Mouse (Mus musculus): Measurements from ENCODE around the gene Cacna1e. TPM values are rescaled to one million over a fixed set of nuclear protein-coding genes. Genes with fewer than 3 reads are reported as not detected.

Cacna1e gene
- polyA plus RNA-seq, 1 experiment from 2014 or later = 0.25 TPM

DNA sequence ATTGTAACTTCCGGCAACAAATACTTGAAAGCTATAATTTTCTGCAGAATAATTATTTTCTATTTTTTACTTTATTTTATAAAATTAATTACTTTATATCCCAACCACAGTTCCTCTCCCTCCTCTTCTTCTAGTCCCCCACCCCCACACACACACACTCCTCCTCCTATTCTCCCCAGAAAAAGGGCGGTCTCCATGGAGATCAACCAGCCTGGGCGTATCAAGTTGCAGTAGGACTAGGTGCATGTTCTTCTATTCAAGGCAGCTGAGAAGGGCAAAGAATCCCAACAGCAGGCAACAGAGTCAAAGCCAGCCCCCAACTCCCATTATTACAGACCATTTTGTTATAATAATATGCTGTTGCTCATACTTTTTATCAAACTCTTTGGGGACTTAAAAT is 113.8 kb downstream of the Cacna1e start:
- no peak for ATAC-seq (ENCODE audit: insufficient read depth)
- no peaks in the 10 kb centered on the region for H3K4me1 ChIP-seq (ENCODE audit: insufficient read depth)

DNA sequence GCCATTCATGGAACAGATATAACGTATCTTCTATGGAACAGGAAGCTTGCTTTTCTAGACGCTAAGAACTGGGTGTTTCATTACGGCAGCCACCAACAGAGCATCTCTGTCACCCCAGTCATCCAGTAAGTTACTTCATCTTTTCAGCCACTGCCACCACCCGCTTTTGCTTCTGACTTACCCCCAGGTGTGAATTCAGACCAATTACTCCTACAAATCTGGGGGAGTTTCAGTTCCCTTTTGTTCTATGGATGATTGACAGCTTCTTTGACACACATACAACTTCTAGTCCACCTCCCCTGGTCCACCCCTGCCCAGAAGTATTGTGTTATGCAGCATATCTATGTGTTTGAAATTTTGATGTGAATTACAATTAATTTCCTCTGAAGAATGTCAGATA is 121.2 kb downstream of the Cacna1e start:
- no peak for ATAC-seq (ENCODE audit: insufficient read depth)

More for the DNA sequence above, 113.8 kb downstream of the Cacna1e start:
- H3K9me3 ChIP-seq (ENCODE audit: low read depth, low read length) = no peaks in the 10 kb centered on the region
- H3K4me2 ChIP-seq = no peak overlapping the region
- no peak overlapping the region for H3K9ac ChIP-seq
- WGBS = 30% methylated on average over 3 of the region's 3 CpGs
- TF ChIP-seq CTCF (IDR thresholded peaks at IDR 0.05; ENCODE audit: low read depth) = no peak
- no peaks in the 10 kb centered on the region for H3K27me3 ChIP-seq (ENCODE audit: insufficient read depth, low read length)
- no peak overlapping the region for H3K4me3 ChIP-seq (ENCODE audit: low read depth, low read length)
- no peak for DNase-seq
- no peak overlapping the region for H3K27ac ChIP-seq (ENCODE audit: low read depth)
- no peaks in the 10 kb centered on the region for H3K36me3 ChIP-seq (ENCODE audit: insufficient read depth)

DNA sequence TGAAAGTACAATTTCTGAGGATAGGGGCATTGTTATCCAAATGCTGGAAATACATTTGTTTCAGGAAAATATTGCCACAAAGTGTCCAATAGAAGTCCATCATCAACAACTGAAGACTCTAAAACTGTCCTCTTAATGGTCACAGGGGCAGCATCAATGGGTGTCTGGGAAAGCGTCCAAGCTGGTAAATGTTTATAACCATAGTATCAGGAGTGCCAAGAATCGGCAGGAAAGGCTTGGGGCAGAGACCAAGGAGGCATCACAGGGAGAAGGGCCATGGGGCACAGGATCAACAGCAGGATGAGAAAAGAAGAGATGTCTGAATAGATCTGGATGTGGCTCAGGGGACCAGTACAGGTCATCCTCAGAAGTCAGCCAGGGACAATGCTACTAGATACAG is 132.2 kb downstream of the Cacna1e start:
- DNase-seq (no peak), ATAC-seq (ENCODE audit: insufficient read depth) (no peak)
- Histone ChIP-seq H3K4me1 (ENCODE audit: insufficient read depth) (no peaks in the 10 kb centered on the region), H3K27me3 (ENCODE audit: insufficient read depth, low read length) (no peaks in the 10 kb centered on the region), H3K9me3 (ENCODE audit: low read depth, low read length) (no peaks in the 10 kb centered on the region), H3K27ac (ENCODE audit: low read depth) (no peak overlapping the region), H3K9ac (no peak overlapping the region), H3K36me3 (ENCODE audit: insufficient read depth) (no peaks in the 10 kb centered on the region), H3K4me2 (no peak overlapping the region), H3K4me3 (ENCODE audit: low read depth, low read length) (no peak overlapping the region)
- TF ChIP-seq CTCF (IDR thresholded peaks at IDR 0.05; ENCODE audit: low read depth) = no peak
- WGBS = 40% methylated on average over 2 of the region's 2 CpGs

More for the DNA sequence above, 121.2 kb downstream of the Cacna1e start:
- Histone ChIP-seq H3K4me1 (ENCODE audit: insufficient read depth) (no peaks in the 10 kb centered on the region), H3K4me3 (ENCODE audit: low read depth, low read length) (no peak overlapping the region), H3K27me3 (ENCODE audit: insufficient read depth, low read length) (no peaks in the 10 kb centered on the region), H3K4me2 (no peak overlapping the region), H3K36me3 (ENCODE audit: insufficient read depth) (no peaks in the 10 kb centered on the region), H3K9me3 (ENCODE audit: low read depth, low read length) (no peaks in the 10 kb centered on the region), H3K9ac (no peak overlapping the region), H3K27ac (ENCODE audit: low read depth) (no peak overlapping the region)
- TF ChIP-seq CTCF (IDR thresholded peaks at IDR 0.05; ENCODE audit: low read depth) = no peak
- DNase-seq = no peak
- WGBS = 74% methylated on average over 4 of the region's 4 CpGs

DNA sequence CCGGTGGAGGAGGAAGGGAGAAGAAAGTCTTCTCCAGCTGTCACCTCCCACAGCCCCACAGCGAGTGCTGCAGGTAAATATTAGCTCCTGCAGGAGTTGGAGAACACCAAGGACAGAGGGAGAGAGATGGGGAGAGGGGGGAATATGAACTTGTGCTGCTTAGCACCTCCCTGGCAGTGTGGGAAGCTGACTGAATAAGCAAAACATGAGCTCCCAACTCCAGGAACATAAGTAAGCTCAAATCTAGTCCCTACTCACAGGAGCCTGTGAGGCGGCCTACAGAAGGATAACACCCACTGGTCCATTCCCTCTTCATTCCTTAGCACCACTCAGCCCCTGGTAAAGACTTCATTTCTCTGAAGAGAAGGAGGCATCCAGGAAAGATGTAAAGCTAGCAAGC is 135.8 kb downstream of the Cacna1e start:
- no peak overlapping the region for H3K4me2 ChIP-seq
- H3K27ac ChIP-seq (ENCODE audit: low read depth) = no peak overlapping the region
- H3K9me3 ChIP-seq (ENCODE audit: low read depth, low read length) = no peaks in the 10 kb centered on the region
- TF ChIP-seq CTCF (IDR thresholded peaks at IDR 0.05; ENCODE audit: low read depth) = no peak
- H3K4me3 ChIP-seq (ENCODE audit: low read depth, low read length) = no peak overlapping the region
- ATAC-seq (ENCODE audit: insufficient read depth) = no peak
- 61% methylated on average over 3 of the region's 3 CpGs for WGBS
- H3K27me3 ChIP-seq (ENCODE audit: insufficient read depth, low read length) = no peaks in the 10 kb centered on the region
- DNase-seq = no peak
- no peaks in the 10 kb centered on the region for H3K36me3 ChIP-seq (ENCODE audit: insufficient read depth)
- no peak overlapping the region for H3K9ac ChIP-seq
- no peaks in the 10 kb centered on the region for H3K4me1 ChIP-seq (ENCODE audit: insufficient read depth)

DNA sequence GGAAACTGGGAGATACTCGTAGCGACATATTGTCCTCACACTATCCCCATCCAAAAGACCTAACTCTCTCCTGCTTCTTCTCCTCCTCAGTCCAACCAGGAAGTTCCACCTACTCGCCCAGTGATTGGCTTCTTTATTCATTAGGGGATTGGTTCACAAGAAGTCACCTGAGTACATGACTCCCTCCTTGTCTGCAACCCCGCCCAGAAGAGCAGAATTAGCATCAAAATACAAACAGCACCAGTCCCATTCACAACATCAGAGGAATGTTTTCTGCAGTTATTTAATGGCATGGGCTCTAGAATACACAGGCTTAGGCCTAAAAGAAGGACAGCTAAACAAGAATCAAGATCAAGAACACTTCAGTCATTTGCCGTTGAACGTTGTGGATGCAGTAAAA is 139.1 kb downstream of the Cacna1e start:
- no peak for ATAC-seq (ENCODE audit: insufficient read depth)
- DNase-seq = no peak
- Histone ChIP-seq H3K4me1 (ENCODE audit: insufficient read depth) (no peaks in the 10 kb centered on the region), H3K9me3 (ENCODE audit: low read depth, low read length) (no peaks in the 10 kb centered on the region), H3K4me2 (no peak overlapping the region), H3K36me3 (ENCODE audit: insufficient read depth) (no peaks in the 10 kb centered on the region), H3K27me3 (ENCODE audit: insufficient read depth, low read length) (no peaks in the 10 kb centered on the region), H3K9ac (no peak overlapping the region), H3K27ac (ENCODE audit: low read depth) (no peak overlapping the region), H3K4me3 (ENCODE audit: low read depth, low read length) (no peak overlapping the region)
- WGBS = 86% methylated on average over 6 of the region's 6 CpGs
- no peak for TF ChIP-seq CTCF (IDR thresholded peaks at IDR 0.05; ENCODE audit: low read depth)

DNA sequence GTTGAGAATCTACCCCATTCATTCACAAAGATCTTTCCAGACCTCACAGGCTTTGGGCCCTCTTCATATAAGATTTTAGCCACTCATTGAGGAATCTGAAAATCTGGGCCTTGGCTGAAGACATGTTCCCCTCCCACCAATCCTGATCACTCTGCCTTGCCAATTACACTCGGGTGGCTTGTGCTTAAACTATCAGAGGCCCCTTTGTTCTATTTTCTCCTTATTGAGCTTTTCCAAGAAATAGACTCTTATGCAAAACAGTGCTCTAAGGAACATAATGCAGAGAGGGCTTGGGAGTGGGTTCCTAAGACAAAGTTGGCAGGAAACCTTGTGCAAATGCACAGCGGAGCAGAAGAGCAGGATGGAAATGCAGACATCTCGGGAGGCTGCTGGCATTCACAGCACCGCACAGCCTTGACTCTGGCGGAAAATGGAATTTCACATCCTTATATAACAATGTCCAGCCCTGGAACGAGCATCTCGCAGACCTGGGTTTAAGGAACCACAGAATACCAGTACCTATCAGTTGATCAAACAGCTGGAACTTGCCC is 153.8 kb downstream of the Cacna1e start:
- H3K9me3 ChIP-seq (ENCODE audit: low read depth, low read length) = no peaks in the 10 kb centered on the region
- DNase-seq (no peak), ATAC-seq (ENCODE audit: insufficient read depth) (no peak)
- H3K4me2 ChIP-seq = no peak overlapping the region
- TF ChIP-seq CTCF (IDR thresholded peaks at IDR 0.05; ENCODE audit: low read depth) = no peak
- H3K4me3 ChIP-seq (ENCODE audit: low read depth, low read length) = no peak overlapping the region
- no peaks in the 10 kb centered on the region for H3K36me3 ChIP-seq (ENCODE audit: insufficient read depth)
- no peaks in the 10 kb centered on the region for H3K4me1 ChIP-seq (ENCODE audit: insufficient read depth)
- H3K9ac ChIP-seq = no peak overlapping the region
- H3K27ac ChIP-seq (ENCODE audit: low read depth) = no peak overlapping the region
- WGBS = 74% methylated on average over 7 of the region's 7 CpGs
- peaks cover 40% of the 10 kb centered on the region for H3K27me3 ChIP-seq (ENCODE audit: insufficient read depth, low read length)

DNA sequence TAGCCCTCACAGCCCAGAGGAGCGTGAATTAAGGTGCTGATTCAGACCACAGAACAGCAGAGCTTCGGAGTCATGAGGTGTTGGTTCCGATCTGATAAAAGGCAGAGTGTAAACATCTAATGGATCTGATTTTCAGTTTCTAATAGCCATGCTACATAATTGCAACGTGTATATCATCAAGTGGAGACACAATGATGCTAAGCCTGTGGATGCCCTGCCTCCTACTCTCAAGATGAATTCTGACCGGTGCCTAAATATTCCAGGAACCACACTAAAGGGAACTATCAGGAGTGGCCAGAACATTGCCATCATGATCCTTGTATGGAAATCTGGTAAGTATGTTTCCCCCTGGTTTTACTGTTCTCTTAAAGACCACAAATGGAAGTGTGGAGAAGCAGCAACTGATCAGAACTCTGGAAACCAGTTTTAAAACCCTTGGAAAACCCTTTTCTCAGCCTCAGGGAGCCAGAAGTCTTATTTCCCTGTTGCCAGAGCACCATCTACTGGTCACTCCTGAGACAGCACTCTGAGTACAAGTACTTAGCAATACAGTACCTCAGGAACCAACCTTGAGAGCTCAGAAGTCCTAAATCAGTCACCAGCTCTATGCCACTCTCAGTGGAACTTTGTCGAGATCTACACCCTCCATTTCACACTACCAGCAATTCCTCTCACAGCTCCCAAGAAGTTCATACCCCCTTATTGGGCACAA is 154.9 kb downstream of the Cacna1e start:
- ATAC-seq (ENCODE audit: insufficient read depth) (peak; percentile 58; the same call in 1 of the 2 replicates), DNase-seq (peak; percentile 93)
- Histone ChIP-seq H3K36me3 (ENCODE audit: insufficient read depth) (no peaks in the 10 kb centered on the region), H3K4me2 (no peak overlapping the region), H3K9ac (no peak overlapping the region), H3K27ac (ENCODE audit: low read depth) (no peak overlapping the region), H3K4me3 (ENCODE audit: low read depth, low read length) (no peak overlapping the region), H3K27me3 (ENCODE audit: insufficient read depth, low read length) (peaks cover 51% of the 10 kb centered on the region), H3K9me3 (ENCODE audit: low read depth, low read length) (no peaks in the 10 kb centered on the region), H3K4me1 (ENCODE audit: insufficient read depth) (no peaks in the 10 kb centered on the region)
- 52% methylated on average over 6 of the region's 6 CpGs for WGBS
- peak; percentile 82 for TF ChIP-seq CTCF (IDR thresholded peaks at IDR 0.05; ENCODE audit: low read depth)

All from lung, embryonic 14.5 days (tissue).